Mouse (Mus musculus): ENCODE measurements around the gene Mroh8. TPM values are rescaled to one million over a fixed set of nuclear protein-coding genes. Genes with fewer than 3 reads are reported as not detected.
A peak's percentile ranks its signal among the peaks of the same experiment; 100 is the strongest.
"Not testable (repeated sequence)": the region's sequence is repeated elsewhere in the genome, so short reads cannot be mapped to it uniquely, and the experiment has no call there.

The Mroh8 gene
- total RNA-seq, 1 experiment from 2014 or later: 0.15 TPM

- no peak for ATAC-seq (replicated peaks in 1 of 2; ENCODE audit: insufficient read depth in 1 of 2, low FRiP score in 2 of 2, low TSS enrichment in 1 of 2, low read depth in 1 of 2, poor library complexity in 2 of 2, severe bottlenecking in 2 of 2)
Measured at GRCm38 (mm10) chr2:157211731-157212130, 67.6 kb downstream of the Mroh8 start.

- ATAC-seq (replicated peaks in 1 of 2; ENCODE audit: insufficient read depth in 1 of 2, low FRiP score in 2 of 2, low TSS enrichment in 1 of 2, low read depth in 1 of 2, poor library complexity in 2 of 2, severe bottlenecking in 2 of 2): peak; percentile 70 to 76
Measured at GRCm38 (mm10) chr2:157204366-157205218, 74.8 kb downstream of the Mroh8 start, which contains the start of gene Rbl1. TSS of gene Rbl1 (minus strand) at chr2:157204534.

- ATAC-seq (replicated peaks in 1 of 2; ENCODE audit: insufficient read depth in 1 of 2, low FRiP score in 2 of 2, low TSS enrichment in 1 of 2, low read depth in 1 of 2, poor library complexity in 2 of 2, severe bottlenecking in 2 of 2): peak in 1 of 2 experiments; percentile 41; a peak in 1 of 4 replicates
Measured at GRCm38 (mm10) chr2:157203459-157204365, 75.6 kb downstream of the Mroh8 start.

GRCm38 (mm10) chr2:157203026-157203425, 76.3 kb downstream of the Mroh8 start:
- no peak for ATAC-seq (replicated peaks in 1 of 2; ENCODE audit: insufficient read depth in 1 of 2, low FRiP score in 2 of 2, low TSS enrichment in 1 of 2, low read depth in 1 of 2, poor library complexity in 2 of 2, severe bottlenecking in 2 of 2)

- no peak for ATAC-seq (replicated peaks in 1 of 2; ENCODE audit: insufficient read depth in 1 of 2, low FRiP score in 2 of 2, low TSS enrichment in 1 of 2, low read depth in 1 of 2, poor library complexity in 2 of 2, severe bottlenecking in 2 of 2)
Measured at GRCm38 (mm10) chr2:157202361-157202760, 77.0 kb downstream of the Mroh8 start.

GRCm38 (mm10) chr2:157201081-157201830, 78.1 kb downstream of the Mroh8 start:
- ATAC-seq (replicated peaks in 1 of 2; ENCODE audit: insufficient read depth in 1 of 2, low FRiP score in 2 of 2, low TSS enrichment in 1 of 2, low read depth in 1 of 2, poor library complexity in 2 of 2, severe bottlenecking in 2 of 2): peak; percentile 42 to 51; a peak in 2 of 4 replicates

GRCm38 (mm10) chr2:157198405-157198804, 80.9 kb downstream of the Mroh8 start:
- not testable (repeated sequence) for ATAC-seq (replicated peaks in 1 of 2; ENCODE audit: insufficient read depth in 1 of 2, low FRiP score in 2 of 2, low TSS enrichment in 1 of 2, low read depth in 1 of 2, poor library complexity in 2 of 2, severe bottlenecking in 2 of 2)

- ATAC-seq (replicated peaks in 1 of 2; ENCODE audit: insufficient read depth in 1 of 2, low FRiP score in 2 of 2, low TSS enrichment in 1 of 2, low read depth in 1 of 2, poor library complexity in 2 of 2, severe bottlenecking in 2 of 2): no peak
Measured at GRCm38 (mm10) chr2:157190651-157191050, 88.7 kb downstream of the Mroh8 start.

GRCm38 (mm10) chr2:157187223-157187622, 92.1 kb downstream of the Mroh8 start:
- ATAC-seq (replicated peaks in 1 of 2; ENCODE audit: insufficient read depth in 1 of 2, low FRiP score in 2 of 2, low TSS enrichment in 1 of 2, low read depth in 1 of 2, poor library complexity in 2 of 2, severe bottlenecking in 2 of 2): no peak

- no peak for ATAC-seq (replicated peaks in 1 of 2; ENCODE audit: insufficient read depth in 1 of 2, low FRiP score in 2 of 2, low TSS enrichment in 1 of 2, low read depth in 1 of 2, poor library complexity in 2 of 2, severe bottlenecking in 2 of 2)
Measured at GRCm38 (mm10) chr2:157186504-157186903, 92.8 kb downstream of the Mroh8 start.

- no peak for ATAC-seq (replicated peaks in 1 of 2; ENCODE audit: insufficient read depth in 1 of 2, low FRiP score in 2 of 2, low TSS enrichment in 1 of 2, low read depth in 1 of 2, poor library complexity in 2 of 2, severe bottlenecking in 2 of 2)
Measured at GRCm38 (mm10) chr2:157185022-157185660, 94.2 kb downstream of the Mroh8 start.

GRCm38 (mm10) chr2:157178167-157178566, 101.2 kb downstream of the Mroh8 start:
- ATAC-seq (replicated peaks in 1 of 2; ENCODE audit: insufficient read depth in 1 of 2, low FRiP score in 2 of 2, low TSS enrichment in 1 of 2, low read depth in 1 of 2, poor library complexity in 2 of 2, severe bottlenecking in 2 of 2): no peak

GRCm38 (mm10) chr2:157176248-157176647, 103.1 kb downstream of the Mroh8 start:
- no peak for ATAC-seq (replicated peaks in 1 of 2; ENCODE audit: insufficient read depth in 1 of 2, low FRiP score in 2 of 2, low TSS enrichment in 1 of 2, low read depth in 1 of 2, poor library complexity in 2 of 2, severe bottlenecking in 2 of 2)

- ATAC-seq (replicated peaks in 1 of 2; ENCODE audit: insufficient read depth in 1 of 2, low FRiP score in 2 of 2, low TSS enrichment in 1 of 2, low read depth in 1 of 2, poor library complexity in 2 of 2, severe bottlenecking in 2 of 2): no peak
Measured at GRCm38 (mm10) chr2:157174416-157174815, 104.9 kb downstream of the Mroh8 start.

- no peak for ATAC-seq (replicated peaks in 1 of 2; ENCODE audit: insufficient read depth in 1 of 2, low FRiP score in 2 of 2, low TSS enrichment in 1 of 2, low read depth in 1 of 2, poor library complexity in 2 of 2, severe bottlenecking in 2 of 2)
Measured at GRCm38 (mm10) chr2:157173555-157173954, 105.8 kb downstream of the Mroh8 start.

GRCm38 (mm10) chr2:157172984-157173383, 106.4 kb downstream of the Mroh8 start:
- no peak for ATAC-seq (replicated peaks in 1 of 2; ENCODE audit: insufficient read depth in 1 of 2, low FRiP score in 2 of 2, low TSS enrichment in 1 of 2, low read depth in 1 of 2, poor library complexity in 2 of 2, severe bottlenecking in 2 of 2)

GRCm38 (mm10) chr2:157170626-157171025, 108.7 kb downstream of the Mroh8 start:
- no peak for ATAC-seq (replicated peaks in 1 of 2; ENCODE audit: insufficient read depth in 1 of 2, low FRiP score in 2 of 2, low TSS enrichment in 1 of 2, low read depth in 1 of 2, poor library complexity in 2 of 2, severe bottlenecking in 2 of 2)
